Comparison of ENCODE assay signal across 26 mouse cellular contexts in genomic region chr4:49535675-49536294, GRCm38 (mm10). TPM values are rescaled to one million over a fixed set of nuclear protein-coding genes. Genes with fewer than 3 reads are reported as not detected.
A peak's percentile ranks its signal among the peaks of the same experiment; 100 is the strongest.
DNase-seq lines count a peak whose midpoint lies in the region; ATAC-seq and TF ChIP-seq lines count a peak whose summit lies in the region.
"Had no signal": no experiment of that assay in that cellular context is flagged by ENCODE, and none has a peak within 500 bp of the region (broad histone marks: within the 10 kb centered on the region; RNA-seq: fewer than 3 reads in every experiment).

No protein-coding gene starts in this region.

- no peaks in the 10 kb centered on the region; the same call in 1 of the 2 replicates for H3K9me3 ChIP-seq in heart, embryonic 11.5 days (replicated peaks; ENCODE audit: control insufficient read depth, low read length)
- H3K9me3 ChIP-seq in kidney, postnatal 0 days (replicated peaks; ENCODE audit: low read length): no peaks in the 10 kb centered on the region
- H3K9me3 ChIP-seq in kidney, embryonic 15.5 days (replicated peaks): peaks cover 4% of the 10 kb centered on the region; the same call in 1 of the 2 replicates
- peaks cover 3% of the 10 kb centered on the region; the same call in 1 of the 2 replicates for H3K9me3 ChIP-seq in liver, postnatal 0 days (ENCODE audit: low read length)
- no peaks in the 10 kb centered on the region for H3K9me3 ChIP-seq in liver, embryonic 11.5 days (ENCODE audit: control insufficient read depth, low read length)
- H3K9me3 ChIP-seq: embryonic facial prominence, embryonic 10.5 days; embryonic facial prominence, embryonic 12.5 days; forebrain, embryonic 13.5 days; forebrain, embryonic 15.5 days; G1E had no signal

- no peak overlapping the region for H3K27ac ChIP-seq in heart, embryonic 11.5 days (ENCODE audit: low read depth, low read length)
- H3K27ac ChIP-seq in kidney, postnatal 0 days: no peak overlapping the region
- no peak overlapping the region for H3K27ac ChIP-seq in kidney, embryonic 15.5 days
- H3K27ac ChIP-seq in liver, postnatal 0 days (ENCODE audit: low read depth): no peak overlapping the region
- H3K27ac ChIP-seq in liver, embryonic 11.5 days (ENCODE audit: low read depth, low read length): no peak overlapping the region
- H3K27ac ChIP-seq: embryonic facial prominence, embryonic 10.5 days; embryonic facial prominence, embryonic 12.5 days; forebrain, embryonic 13.5 days; forebrain, embryonic 15.5 days had no signal

- no peak overlapping the region for H3K9ac ChIP-seq in heart, embryonic 11.5 days (ENCODE audit: low read depth, low read length)
- no peak overlapping the region for H3K9ac ChIP-seq in kidney, postnatal 0 days (ENCODE audit: low read depth, low read length)
- H3K9ac ChIP-seq in kidney, embryonic 15.5 days: no peak overlapping the region
- no peak overlapping the region for H3K9ac ChIP-seq in liver, postnatal 0 days (replicated peaks)
- H3K9ac ChIP-seq in liver, embryonic 11.5 days (ENCODE audit: low read depth, low read length): no peak overlapping the region
- H3K9ac ChIP-seq: embryonic facial prominence, embryonic 12.5 days; forebrain, embryonic 13.5 days; forebrain, embryonic 15.5 days had no signal

- H3K4me3 ChIP-seq in heart, embryonic 11.5 days (ENCODE audit: low read depth, low read length): no peak overlapping the region
- H3K4me3 ChIP-seq in kidney, postnatal 0 days (replicated peaks; ENCODE audit: low read depth, low read length): no peak overlapping the region
- no peak overlapping the region for H3K4me3 ChIP-seq in kidney, embryonic 15.5 days (replicated peaks)
- no peak overlapping the region for H3K4me3 ChIP-seq in liver, postnatal 0 days (ENCODE audit: low read depth, low read length)
- no peak overlapping the region for H3K4me3 ChIP-seq in liver, embryonic 11.5 days (ENCODE audit: low read depth, low read length)
- H3K4me3 ChIP-seq: embryonic facial prominence, embryonic 10.5 days; embryonic facial prominence, embryonic 12.5 days; forebrain, embryonic 13.5 days; forebrain, embryonic 15.5 days had no signal

- TF ChIP-seq EP300 in liver, postnatal 0 days (IDR thresholded peaks at IDR 0.05; ENCODE audit: low read depth): no peak

- TF ChIP-seq CTCF in kidney, postnatal 0 days (IDR thresholded peaks at IDR 0.05; ENCODE audit: low read depth): no peak
- TF ChIP-seq CTCF in liver, postnatal 0 days (IDR thresholded peaks at IDR 0.05; ENCODE audit: low read depth): no peak

- WGBS in heart, embryonic 11.5 days (ENCODE audit: insufficient replicate concordance): 87% methylated on average over 4 of the region's 4 CpGs
- WGBS in kidney, postnatal 0 days: 95% methylated on average over 4 of the region's 4 CpGs
- WGBS in kidney, embryonic 15.5 days: 90% methylated on average over 4 of the region's 4 CpGs
- 86% methylated on average over 4 of the region's 4 CpGs for WGBS in liver, postnatal 0 days (ENCODE audit: insufficient replicate concordance)
- WGBS in liver, embryonic 11.5 days: 82% methylated on average over 4 of the region's 4 CpGs

- H3K4me2 ChIP-seq in heart, embryonic 11.5 days: no peak overlapping the region
- H3K4me2 ChIP-seq in kidney, postnatal 0 days (ENCODE audit: low read length): no peak overlapping the region
- no peak overlapping the region for H3K4me2 ChIP-seq in kidney, embryonic 15.5 days
- H3K4me2 ChIP-seq in liver, postnatal 0 days (ENCODE audit: low read depth, low read length): no peak overlapping the region
- no peak overlapping the region for H3K4me2 ChIP-seq in liver, embryonic 11.5 days
- H3K4me2 ChIP-seq: embryonic facial prominence, embryonic 12.5 days; forebrain, embryonic 13.5 days; forebrain, embryonic 15.5 days had no signal

- H3K4me1 ChIP-seq in heart, embryonic 11.5 days (ENCODE audit: control insufficient read depth, insufficient read depth, low read length): no peaks in the 10 kb centered on the region
- no peaks in the 10 kb centered on the region for H3K4me1 ChIP-seq in kidney, postnatal 0 days (replicated peaks; ENCODE audit: insufficient read depth, low read length)
- no peaks in the 10 kb centered on the region for H3K4me1 ChIP-seq in kidney, embryonic 15.5 days
- H3K4me1 ChIP-seq in liver, postnatal 0 days (ENCODE audit: insufficient read depth): no peaks in the 10 kb centered on the region
- H3K4me1 ChIP-seq in liver, embryonic 11.5 days (replicated peaks; ENCODE audit: control insufficient read depth, insufficient read depth, low read length): no peaks in the 10 kb centered on the region
- H3K4me1 ChIP-seq: embryonic facial prominence, embryonic 10.5 days; embryonic facial prominence, embryonic 12.5 days; forebrain, embryonic 13.5 days; forebrain, embryonic 15.5 days had no signal

- H3K27me3 ChIP-seq in heart, embryonic 11.5 days (ENCODE audit: control insufficient read depth, insufficient read depth, low read length): no peaks in the 10 kb centered on the region
- H3K27me3 ChIP-seq in kidney, postnatal 0 days (ENCODE audit: insufficient read depth, low read length): no peaks in the 10 kb centered on the region
- no peaks in the 10 kb centered on the region for H3K27me3 ChIP-seq in kidney, embryonic 15.5 days
- H3K27me3 ChIP-seq in liver, postnatal 0 days (ENCODE audit: insufficient read depth, low read length): no peaks in the 10 kb centered on the region
- no peaks in the 10 kb centered on the region for H3K27me3 ChIP-seq in liver, embryonic 11.5 days (replicated peaks; ENCODE audit: control insufficient read depth, insufficient read depth, low read length)
- H3K27me3 ChIP-seq: CH12.LX; embryonic facial prominence, embryonic 12.5 days; forebrain, embryonic 13.5 days; forebrain, embryonic 15.5 days; Patski had no signal

- DNase-seq in heart, adult 11 months: peak; percentile 24
- no peak for DNase-seq in kidney, postnatal 0 days (ENCODE audit: low spot score)
- no peak for DNase-seq in liver, postnatal 0 days
- no peak for DNase-seq in liver, embryonic 11.5 days (ENCODE audit: low spot score)
- DNase-seq: adrenal gland, adult 8-10 months; adrenal gland, postnatal 14 days; adrenal gland, postnatal 36 days; B cell, adult 2 months; cerebellum, adult 11-12 months; cerebellum, adult 2 months; cerebellum, adult 9-10 months; cerebellum, postnatal 10 days; cerebellum, postnatal 25 days had no signal

- H3K36me3 ChIP-seq in heart, embryonic 11.5 days (ENCODE audit: control insufficient read depth, insufficient read depth, low read length): peaks cover 5% of the 10 kb centered on the region; the same call in 1 of the 2 replicates
- peaks cover 4% of the 10 kb centered on the region; the same call in 1 of the 2 replicates for H3K36me3 ChIP-seq in kidney, postnatal 0 days (ENCODE audit: insufficient read depth, low read length)
- H3K36me3 ChIP-seq in kidney, embryonic 15.5 days: peaks cover 13% of the 10 kb centered on the region
- H3K36me3 ChIP-seq in liver, postnatal 0 days (replicated peaks; ENCODE audit: insufficient read depth, low read length): 0 out of 2 replicates have a peak, but pooled peaks cover 2% of the 10 kb centered on the region
- H3K36me3 ChIP-seq in liver, embryonic 11.5 days (ENCODE audit: control insufficient read depth, insufficient read depth, low read length): no peaks in the 10 kb centered on the region; the same call in 1 of the 2 replicates
- H3K36me3 ChIP-seq: G1E had no signal

- no peak for ATAC-seq in heart, embryonic 11.5 days (replicated peaks; ENCODE audit: insufficient number of reproducible peaks, low FRiP score, low TSS enrichment)
- ATAC-seq in kidney, postnatal 0 days (replicated peaks; ENCODE audit: low FRiP score, low read depth): peak; percentile 38; the same call in 1 of the 2 replicates
- no peak for ATAC-seq in kidney, embryonic 15.5 days (replicated peaks; ENCODE audit: low FRiP score)
- ATAC-seq in liver, postnatal 0 days: peak; percentile 62
- no peak for ATAC-seq in liver, embryonic 11.5 days (replicated peaks; ENCODE audit: low FRiP score)
- ATAC-seq: activated CD4-positive, CD25-positive, alpha-beta regulatory T cell, adult 4 months; CD4-positive, CD25-positive, alpha-beta regulatory T cell, adult 4 months; forebrain, embryonic 13.5 days; forebrain, embryonic 15.5 days; Patski had no signal

RNA-seq across cellular contexts. Expression of gene Aldob, which starts 13.6 kb away (rescaled TPM):
- polyA plus RNA-seq in heart, embryonic 11.5 days (2014; fragmentation: Nextera tagmentation; extraction: Ambion mirVana): 0.17 and 0.79 TPM in 2 replicates
- 929 and 971 TPM in 2 replicates for polyA plus RNA-seq in kidney, postnatal 0 days (2015; fragmentation: Nextera tagmentation; extraction: Ambion mirVana)
- 235 and 237 TPM in 2 replicates for polyA plus RNA-seq in kidney, embryonic 15.5 days (2015; fragmentation: Nextera tagmentation; extraction: Ambion mirVana)
- polyA plus RNA-seq in liver, postnatal 0 days (2015; fragmentation: Nextera tagmentation; extraction: Ambion mirVana): 2,616 and 2,625 TPM in 2 replicates
- 22.8 and 23.8 TPM in 2 replicates for polyA plus RNA-seq in liver, embryonic 11.5 days (2014; fragmentation: Nextera tagmentation; extraction: Ambion mirVana)
- polyA plus RNA-seq: activated CD4-positive, CD25-positive, alpha-beta regulatory T cell, adult 4 months; CD4-positive, CD25-positive, alpha-beta regulatory T cell, adult 4 months; embryonic facial prominence, embryonic 10.5 days; embryonic facial prominence, embryonic 12.5 days; forebrain, embryonic 11.5 days; G1E; Patski had no signal

RNA-seq across cellular contexts. Expression of gene Zfp189, which starts 14.8 kb away (rescaled TPM):
- 6.8 and 7.3 TPM in 2 replicates for polyA plus RNA-seq in heart, embryonic 11.5 days (2014; fragmentation: Nextera tagmentation; extraction: Ambion mirVana)
- polyA plus RNA-seq in kidney, postnatal 0 days (2015; fragmentation: Nextera tagmentation; extraction: Ambion mirVana): 9.0 and 9.1 TPM in 2 replicates
- 10.3 and 10.5 TPM in 2 replicates for polyA plus RNA-seq in kidney, embryonic 15.5 days (2015; fragmentation: Nextera tagmentation; extraction: Ambion mirVana)
- 2.2 and 2.5 TPM in 2 replicates for polyA plus RNA-seq in liver, postnatal 0 days (2015; fragmentation: Nextera tagmentation; extraction: Ambion mirVana)
- 7.4 and 9.2 TPM in 2 replicates for polyA plus RNA-seq in liver, embryonic 11.5 days (2014; fragmentation: Nextera tagmentation; extraction: Ambion mirVana)

RNA-seq across cellular contexts. Expression of gene Mrpl50, which starts 14.9 kb away (rescaled TPM):
- polyA plus RNA-seq in heart, embryonic 11.5 days (2014; fragmentation: Nextera tagmentation; extraction: Ambion mirVana): 71.8 and 72.9 TPM in 2 replicates
- polyA plus RNA-seq in kidney, postnatal 0 days (2015; fragmentation: Nextera tagmentation; extraction: Ambion mirVana): 93.8 and 96.4 TPM in 2 replicates
- 84.8 and 93.1 TPM in 2 replicates for polyA plus RNA-seq in kidney, embryonic 15.5 days (2015; fragmentation: Nextera tagmentation; extraction: Ambion mirVana)
- polyA plus RNA-seq in liver, postnatal 0 days (2015; fragmentation: Nextera tagmentation; extraction: Ambion mirVana): 64.3 and 66.1 TPM in 2 replicates
- 89.4 and 106 TPM in 2 replicates for polyA plus RNA-seq in liver, embryonic 11.5 days (2014; fragmentation: Nextera tagmentation; extraction: Ambion mirVana)

RNA-seq across cellular contexts. Expression of gene Baat, which starts 29.4 kb away (rescaled TPM):
- polyA plus RNA-seq in heart, embryonic 11.5 days (2014; fragmentation: Nextera tagmentation; extraction: Ambion mirVana): 0.10 TPM in 1 of 2 replicates, not detected in the other
- 0.10 and 0.20 TPM in 2 replicates for polyA plus RNA-seq in kidney, postnatal 0 days (2015; fragmentation: Nextera tagmentation; extraction: Ambion mirVana)
- polyA plus RNA-seq in kidney, embryonic 15.5 days (2015; fragmentation: Nextera tagmentation; extraction: Ambion mirVana): 0.16 TPM in 1 of 2 replicates, not detected in the other
- polyA plus RNA-seq in liver, postnatal 0 days (2015; fragmentation: Nextera tagmentation; extraction: Ambion mirVana): 16.6 and 18.2 TPM in 2 replicates
- 0.25 TPM in 1 of 2 replicates, not detected in the other for polyA plus RNA-seq in liver, embryonic 11.5 days (2014; fragmentation: Nextera tagmentation; extraction: Ambion mirVana)
- polyA plus RNA-seq: activated CD4-positive, CD25-positive, alpha-beta regulatory T cell, adult 4 months; CD4-positive, CD25-positive, alpha-beta regulatory T cell, adult 4 months; embryonic facial prominence, embryonic 14.5 days; forebrain, embryonic 13.5 days; forebrain, embryonic 15.5 days; G1E; Patski had no signal

Comparison
In these comparisons a context has a peak if more than half of its experiments do, and no peak if none do; other contexts are left out.
1. ATAC-seq: peak in kidney, postnatal 0 days (single experiment) and liver, postnatal 0 days (single experiment); none in heart, embryonic 11.5 days (single experiment), kidney, embryonic 15.5 days (single experiment) and liver, embryonic 11.5 days (single experiment).
2. RNA of gene Aldob, which starts 13.6 kb away (polyA plus RNA-seq): 2,616 to 2,625 TPM in liver, postnatal 0 days, 929 to 971 TPM in kidney, postnatal 0 days, 235 to 237 TPM in kidney, embryonic 15.5 days and 22.8 to 23.8 TPM in liver, embryonic 11.5 days; 0.17 to 0.79 TPM in heart, embryonic 11.5 days; every median in the first group is over 10 times any median in the second.